Mouse (Mus musculus) liver, postnatal 0 days (tissue): ENCODE data around the gene Camk2n1. TPM values are rescaled to one million over a fixed set of nuclear protein-coding genes. Genes with fewer than 3 reads are reported as not detected.

Experiments used
- ATAC-seq: fragments of 200-750 bp; cut with Nextera tagmentation; 2 replicates; pipeline ENCODE4 v1.8.0; 2017; ENCODE audit warnings: mild to moderate bottlenecking, moderate library complexity
- DNase-seq: peaks from one replicate; pipeline ENCODE4 v3.0.0-alpha.2; 2016
- H3K27ac ChIP-seq: fragments of 300-500 bp; sonication (generic); 2 replicates; pipeline ENCODE4 v1.5.1; 2014; ENCODE audit warnings: antibody characterized with exemption, moderate library complexity, mild to moderate bottlenecking, low read depth
- H3K27me3 ChIP-seq: fragments of 300-500 bp; sonication (generic); 2 replicates; pipeline ENCODE4 v1.6.1; 2014; ENCODE audit warnings: low read length, control low read depth, mixed read lengths; ENCODE audit not compliant: insufficient read depth
- H3K36me3 ChIP-seq: fragments of 300-500 bp; sonication (generic); replicated peaks from 2 replicates; pipeline ENCODE4 v1.6.1; 2014; ENCODE audit warnings: mild to moderate bottlenecking, control low read depth, low read length, moderate library complexity, mixed read lengths; ENCODE audit not compliant: insufficient read depth
- H3K4me1 ChIP-seq: fragments of 300-500 bp; sonication (generic); 2 replicates; pipeline ENCODE4 v1.6.1; 2014; ENCODE audit warnings: antibody characterized with exemption, mild to moderate bottlenecking, control low read depth; ENCODE audit not compliant: insufficient read depth
- H3K4me2 ChIP-seq: fragments of 300-500 bp; sonication (generic); 2 replicates; pipeline ENCODE4 v1.6.1; 2014; ENCODE audit warnings: low read depth, mild to moderate bottlenecking, low read length, moderate library complexity, mixed read lengths
- H3K4me3 ChIP-seq: fragments of 300-500 bp; sonication (generic); 2 replicates; pipeline ENCODE4 v1.5.1; 2014; ENCODE audit warnings: low read depth, low read length
- H3K9ac ChIP-seq: fragments of 300-500 bp; sonication (generic); replicated peaks from 2 replicates; pipeline ENCODE4 v1.6.1; 2014; ENCODE audit warnings: mild to moderate bottlenecking, moderate library complexity
- H3K9me3 ChIP-seq: fragments of 300-500 bp; sonication (generic); 2 replicates; pipeline ENCODE4 v1.6.1; 2016; ENCODE audit warnings: mild to moderate bottlenecking, control low read depth, low read length, mixed read lengths
- CTCF ChIP-seq: sonication (generic); IDR thresholded peaks from 2 replicates; pipeline ENCODE4 v1.5.1; 2016; ENCODE audit warnings: antibody characterized with exemption, low read depth
- EP300 ChIP-seq: IDR thresholded peaks from 2 replicates; pipeline ENCODE4 v1.6.1; 2016; ENCODE audit warnings: antibody characterized with exemption, low read depth, mild to moderate bottlenecking
- whole genome bisulfite sequencing: fragments of 180-500 bp; shearing (Covaris S2); extraction: QIAGEN DNeasy Blood & Tissue Kit; methylation state at CpG from one replicate; pipeline ENCODE4 v1.1.7; 2014; ENCODE audit not compliant: insufficient replicate concordance; 5-methylcytosine and 5-hydroxymethylcytosine counted together
- polyA plus RNA-seq: library from polyadenylated mRNA; unstranded; fragments of >200 nt; fragmentation: Nextera tagmentation; extraction: Ambion mirVana; gene quantifications from 2 replicates; pipeline ENCODE4 v1.2.1, GENCODE M21; 2015

Gene Camk2n1
- polyA plus RNA-seq, 1 experiment from 2014 or later: 5.5 TPM

DNA sequence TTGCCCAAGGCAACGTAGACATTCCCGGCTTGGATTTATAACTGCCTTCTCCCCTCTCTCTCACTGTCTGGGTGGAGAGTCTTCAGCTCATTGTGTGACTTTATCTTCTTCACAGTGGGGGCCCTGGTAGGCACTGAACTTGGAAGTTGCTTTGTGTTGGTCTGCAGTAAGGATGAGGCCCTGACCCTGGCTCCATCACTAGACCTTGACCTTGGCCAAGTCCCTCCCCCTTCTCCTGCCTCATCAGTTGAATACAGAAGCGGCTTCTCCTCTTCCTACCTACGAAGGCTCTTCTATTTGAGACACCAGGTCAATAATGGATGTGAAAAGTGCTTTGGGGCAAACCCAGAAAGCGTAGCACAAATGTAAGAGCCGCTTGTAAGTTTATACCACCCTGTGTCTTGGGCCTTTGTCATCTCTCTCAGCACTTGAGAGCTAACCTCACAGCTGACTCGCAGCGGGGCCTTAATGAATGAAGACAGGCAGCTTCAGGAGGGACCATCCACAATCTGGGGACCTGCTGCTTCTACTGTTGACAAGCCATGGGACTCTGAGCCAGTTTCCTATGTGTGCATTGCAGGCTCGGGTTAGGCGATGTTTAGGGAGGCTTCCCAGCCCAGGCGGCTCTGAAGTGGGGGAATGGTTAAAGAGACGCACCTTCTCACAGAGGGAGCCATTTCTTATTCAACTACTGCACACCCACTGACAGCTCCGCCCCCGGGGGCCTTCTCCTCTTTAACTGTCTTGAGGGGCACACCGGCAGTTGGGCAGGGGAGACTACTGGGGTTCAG is 1.6 kb upstream of the Camk2n1 start:
- TF ChIP-seq EP300: no peak
- no peak for TF ChIP-seq CTCF
- WGBS: 41% methylated on average over 15 of the region's 15 CpGs
- no peak overlapping the region for H3K9ac ChIP-seq
- no peaks in the 10 kb centered on the region for H3K36me3 ChIP-seq
- H3K4me3 ChIP-seq: no peak overlapping the region
- no peak for ATAC-seq
- peaks cover 39% of the 10 kb centered on the region for H3K27me3 ChIP-seq
- H3K27ac ChIP-seq: no peak overlapping the region
- no peak for DNase-seq
- H3K4me1 ChIP-seq: peaks cover 8% of the 10 kb centered on the region
- no peaks in the 10 kb centered on the region for H3K9me3 ChIP-seq
- no peak overlapping the region for H3K4me2 ChIP-seq

DNA sequence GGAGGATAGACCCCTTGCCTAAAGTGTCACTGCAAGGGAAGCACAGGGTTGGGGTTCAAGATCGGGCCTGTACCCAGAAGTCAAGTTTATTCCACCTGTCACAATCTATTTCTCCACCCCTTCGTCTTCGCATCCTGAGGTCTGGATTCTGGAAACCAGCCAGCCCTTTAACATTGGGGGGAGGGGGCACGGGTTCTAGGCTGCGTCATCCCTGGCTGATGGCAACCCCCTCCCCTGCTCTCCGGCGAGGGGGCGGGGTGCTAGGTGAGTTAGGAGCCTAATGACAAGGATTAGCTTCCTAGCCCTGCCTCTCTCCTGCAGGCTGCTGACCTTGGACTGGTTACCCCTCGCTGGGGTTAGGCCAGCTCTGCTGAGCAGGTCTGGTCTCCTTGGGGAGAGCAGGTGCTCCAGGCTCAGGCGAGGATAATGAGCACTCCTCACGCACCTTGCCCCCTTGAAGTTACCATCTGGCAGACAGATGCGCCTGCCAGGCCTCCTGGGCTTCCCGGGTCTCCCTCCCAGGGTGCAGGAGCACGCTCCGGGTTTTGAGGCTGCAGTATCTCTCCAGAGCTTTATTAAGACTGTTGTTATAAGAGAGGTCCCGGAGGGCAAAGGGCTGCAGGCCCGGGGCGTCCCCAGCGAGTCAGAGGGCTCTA is 889 bp upstream of the Camk2n1 start:
- ATAC-seq (no peak), DNase-seq (no peak)
- TF ChIP-seq CTCF (no peak), EP300 (no peak)
- Histone ChIP-seq H3K36me3 (no peaks in the 10 kb centered on the region), H3K9ac (no peak overlapping the region), H3K27ac (peak overlapping the region; percentile 87; the same call in 1 of the 2 replicates), H3K4me1 (peaks cover 14% of the 10 kb centered on the region), H3K4me3 (peak overlapping the region; percentile 67), H3K9me3 (no peaks in the 10 kb centered on the region), H3K27me3 (peaks cover 42% of the 10 kb centered on the region), H3K4me2 (peak overlapping the region; percentile 71)
- WGBS: 16% methylated on average over 19 of the region's 19 CpGs

DNA sequence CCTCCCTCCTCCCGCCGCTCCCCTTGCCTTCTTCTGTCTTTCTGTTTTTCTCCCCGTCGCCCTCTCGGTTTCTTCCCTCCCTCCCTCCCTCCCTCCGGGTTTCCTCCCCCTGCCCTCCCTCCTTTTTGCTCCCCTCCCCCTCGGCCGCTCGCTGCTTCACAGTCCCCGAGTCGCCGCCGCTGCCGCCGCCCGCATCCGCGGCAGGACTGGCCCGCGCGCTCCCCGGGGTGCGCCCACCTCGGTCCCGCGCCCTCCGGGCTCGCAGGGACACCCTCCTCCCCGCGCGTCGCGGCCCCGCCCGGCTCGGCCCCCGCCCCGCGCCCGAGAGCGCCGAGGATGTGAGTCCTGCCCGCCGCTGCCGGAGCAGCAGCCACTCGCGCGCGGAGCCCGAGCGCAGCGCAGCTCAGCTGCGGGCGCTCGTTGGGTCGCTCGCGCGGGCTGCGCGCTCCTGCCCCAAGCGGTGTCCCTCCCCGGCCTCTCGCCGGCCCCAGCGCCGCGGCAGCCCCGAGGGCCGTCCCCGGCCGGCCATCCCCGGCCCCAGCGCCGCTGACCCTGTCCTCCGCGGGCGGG is 542 bp downstream of the Camk2n1 start:
- Histone ChIP-seq H3K36me3 (no peaks in the 10 kb centered on the region), H3K27me3 (peaks cover 37% of the 10 kb centered on the region), H3K27ac (peak overlapping the region; percentile 87), H3K4me1 (peaks cover 14% of the 10 kb centered on the region), H3K4me3 (peak overlapping the region; percentile 67), H3K9ac (peak overlapping the region; percentile 75), H3K4me2 (peak overlapping the region; percentile 71), H3K9me3 (no peaks in the 10 kb centered on the region)
- ATAC-seq (peak; percentile 44), DNase-seq (peak; percentile 70)
- TF ChIP-seq CTCF (no peak), EP300 (no peak)
- under 1% methylated on average over 55 of the region's 78 CpGs for WGBS

DNA sequence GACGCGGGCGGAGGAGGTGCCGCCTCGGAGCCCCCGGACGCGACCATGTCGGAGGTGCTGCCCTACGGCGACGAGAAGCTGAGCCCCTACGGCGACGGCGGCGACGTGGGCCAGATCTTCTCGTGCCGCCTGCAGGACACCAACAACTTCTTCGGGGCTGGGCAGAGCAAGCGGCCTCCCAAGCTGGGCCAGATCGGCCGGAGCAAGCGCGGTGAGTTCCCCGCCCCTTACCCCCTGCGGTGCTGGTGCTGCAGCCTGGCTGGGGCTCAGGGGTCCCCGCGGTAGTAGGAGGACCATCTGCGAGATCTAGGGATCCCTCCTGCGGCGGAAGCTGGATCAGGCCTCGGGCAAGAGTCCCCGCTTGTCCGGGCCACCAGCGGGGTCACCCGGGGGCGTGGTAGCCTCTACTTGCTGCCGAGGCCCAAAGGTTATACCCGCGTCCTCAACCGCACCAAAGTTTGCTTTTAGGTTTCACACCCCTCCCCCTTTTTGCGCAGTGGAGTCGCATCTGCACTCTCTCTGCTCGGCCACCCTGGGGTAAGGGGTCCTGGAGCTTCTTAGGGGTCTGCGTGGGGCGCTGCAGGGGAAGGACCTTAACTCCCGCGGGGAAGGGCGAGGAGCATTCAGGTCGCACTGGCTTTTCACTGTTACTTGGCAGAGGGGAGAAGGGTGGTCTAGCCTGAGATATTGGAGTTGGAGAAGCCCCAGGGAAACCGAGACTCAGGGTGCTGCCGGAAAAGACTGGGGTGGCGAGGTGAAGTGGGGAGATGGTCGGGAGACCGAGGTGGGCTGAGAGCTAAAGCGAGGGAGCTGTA is 1.2 kb downstream of the Camk2n1 start:
- Histone ChIP-seq H3K9ac (peak overlapping the region; percentile 75), H3K27ac (peak overlapping the region; percentile 87), H3K36me3 (no peaks in the 10 kb centered on the region), H3K4me3 (peak overlapping the region; percentile 67), H3K4me1 (peaks cover 17% of the 10 kb centered on the region), H3K4me2 (peak overlapping the region; percentile 71), H3K27me3 (peaks cover 37% of the 10 kb centered on the region), H3K9me3 (no peaks in the 10 kb centered on the region)
- 1% methylated on average over 55 of the region's 58 CpGs for WGBS
- ATAC-seq (no peak), DNase-seq (peak; percentile 47)
- TF ChIP-seq CTCF: no peak
- TF ChIP-seq EP300: no peak

DNA sequence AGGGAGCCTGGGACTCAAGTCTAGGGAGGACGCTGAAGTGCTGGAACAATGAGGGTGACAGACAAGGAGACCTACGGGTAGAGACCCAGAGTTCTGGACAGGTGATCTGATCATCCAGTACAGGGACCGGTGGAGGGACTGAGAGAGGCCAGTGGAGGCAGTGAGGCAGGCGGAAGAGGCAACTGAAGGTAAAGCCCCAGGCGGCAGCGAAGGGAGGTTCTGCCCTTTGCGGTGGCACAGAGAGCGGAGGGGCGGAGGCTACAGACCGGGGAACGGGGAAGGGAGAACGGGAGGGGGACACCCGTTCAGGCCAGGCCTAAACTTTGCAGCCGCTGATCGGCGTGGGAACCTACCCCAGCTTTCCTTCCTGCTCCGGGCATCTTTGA is 1.8 kb downstream of the Camk2n1 start:
- Histone ChIP-seq H3K27me3 (peaks cover 37% of the 10 kb centered on the region), H3K9me3 (no peaks in the 10 kb centered on the region), H3K4me2 (peak overlapping the region; percentile 71), H3K9ac (peak overlapping the region; percentile 75), H3K27ac (peak overlapping the region; percentile 87), H3K4me3 (peak overlapping the region; percentile 67), H3K4me1 (peaks cover 18% of the 10 kb centered on the region), H3K36me3 (no peaks in the 10 kb centered on the region)
- ATAC-seq: no peak
- WGBS: 3% methylated on average over 12 of the region's 17 CpGs
- TF ChIP-seq CTCF (no peak), EP300 (no peak)
- no peak for DNase-seq

DNA sequence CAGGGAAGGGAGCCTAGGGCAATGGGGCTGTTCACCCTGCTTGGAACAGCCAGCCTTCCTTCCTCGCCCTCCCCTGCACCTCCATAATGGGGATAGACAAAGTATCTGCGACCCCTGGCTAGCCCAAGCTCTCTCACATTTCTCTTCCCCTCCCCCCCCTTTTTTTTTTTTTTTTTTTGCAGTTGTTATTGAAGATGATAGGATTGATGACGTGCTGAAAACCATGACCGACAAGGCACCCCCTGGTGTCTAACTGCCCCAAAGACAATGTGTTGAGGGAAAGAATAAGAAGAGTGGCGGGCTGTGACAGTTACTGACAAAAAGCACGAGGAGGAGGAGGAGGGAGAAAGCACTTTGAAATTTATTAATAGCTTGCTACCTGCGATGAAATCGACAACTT is 2.4 kb downstream of the Camk2n1 start:
- TF ChIP-seq CTCF (peak; percentile 4; the same call in 1 of the 2 replicates), EP300 (no peak)
- peaks cover 23% of the 10 kb centered on the region for H3K4me1 ChIP-seq
- peak overlapping the region; percentile 67 for H3K4me3 ChIP-seq
- no peaks in the 10 kb centered on the region for H3K36me3 ChIP-seq
- ATAC-seq (no peak), DNase-seq (no peak)
- peak overlapping the region; percentile 87 for H3K27ac ChIP-seq
- peak overlapping the region; percentile 71 for H3K4me2 ChIP-seq
- H3K27me3 ChIP-seq: peaks cover 37% of the 10 kb centered on the region
- WGBS: 5% methylated on average over 8 of the region's 8 CpGs
- no peaks in the 10 kb centered on the region for H3K9me3 ChIP-seq
- peak overlapping the region; percentile 75 for H3K9ac ChIP-seq
